Mouse (Mus musculus) G1E (cell line): ENCODE results near the gene Gm5771.
"Not testable (repeated sequence)": the region's sequence is repeated elsewhere in the genome, so short reads cannot be mapped to it uniquely, and the experiment has no call there.

Experiments
- CTCF ChIP-seq: IDR thresholded peaks from 2 replicates; pipeline ENCODE4 v1.5.1; 2012; ENCODE audit warnings: low read depth, low read length, inconsistent platforms, mixed read lengths
- GATA1 ChIP-seq: IDR thresholded peaks from 2 replicates; pipeline ENCODE4 v1.6.1; 2012; ENCODE audit warnings: borderline replicate concordance, low read length, inconsistent platforms, mixed read lengths
- POLR2AphosphoS5 ChIP-seq: IDR thresholded peaks from 2 replicates; pipeline ENCODE4 v1.6.1; 2012; ENCODE audit warnings: low read depth, low read length, inconsistent platforms; ENCODE audit not compliant: insufficient replicate concordance
- TAL1 ChIP-seq: conservative IDR thresholded peaks from 2 replicates; pipeline ENCODE4 v1.6.1; 2012; ENCODE audit warnings: low read depth, low read length, inconsistent platforms, mixed read lengths

DNA sequence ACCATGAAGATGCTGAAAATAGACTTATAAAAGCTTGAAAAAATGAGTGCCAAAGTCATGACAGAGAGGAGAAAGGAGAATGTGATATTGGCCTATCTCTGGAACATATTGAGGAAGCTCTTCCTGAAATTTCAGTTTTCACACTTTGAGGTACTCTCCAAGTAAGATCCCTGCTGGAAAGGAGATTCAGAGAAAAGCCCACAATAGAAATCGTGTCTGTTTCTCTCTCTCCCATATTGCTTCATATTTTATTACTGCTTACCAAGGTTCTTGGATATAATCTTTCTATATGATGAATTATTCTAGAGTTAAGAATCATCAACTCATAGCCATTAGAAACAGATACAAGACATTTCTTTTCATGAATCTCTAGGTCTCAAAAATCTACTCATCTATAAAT lies 516 bp upstream of the Gm5771 start:
- not testable (repeated sequence) for TF ChIP-seq CTCF, TAL1, POLR2AphosphoS5, GATA1
